Mouse (Mus musculus) ovary, adult 18-20 months (tissue): ENCODE data around the gene Tox3.

Source experiments
- DNase-seq: peaks from one replicate; pipeline ENCODE4 v3.0.0; 2022; ENCODE audit warnings: low spot score, mixed read lengths

The Tox3 gene

GRCm38 (mm10) chr8:90241461-90241860 lies 106.7 kb downstream of the Tox3 start:
- DNase-seq: no peak

- DNase-seq: no peak
These were observed 115.6 kb downstream of the Tox3 start for GRCm38 (mm10) chr8:90232501-90232900.

GRCm38 (mm10) chr8:90224172-90224571 lies 124.0 kb downstream of the Tox3 start:
- no peak for DNase-seq

GRCm38 (mm10) chr8:90209105-90210037 lies 138.8 kb downstream of the Tox3 start:
- no peak for DNase-seq
